Mouse (Mus musculus): ENCODE data around the gene Olfr457. TPM values are rescaled to one million over a fixed set of nuclear protein-coding genes. Genes with fewer than 3 reads are reported as not detected.

Olfr457 gene
- polyA plus RNA-seq, 1 experiment from 2014 or later = 0.07 TPM

DNA sequence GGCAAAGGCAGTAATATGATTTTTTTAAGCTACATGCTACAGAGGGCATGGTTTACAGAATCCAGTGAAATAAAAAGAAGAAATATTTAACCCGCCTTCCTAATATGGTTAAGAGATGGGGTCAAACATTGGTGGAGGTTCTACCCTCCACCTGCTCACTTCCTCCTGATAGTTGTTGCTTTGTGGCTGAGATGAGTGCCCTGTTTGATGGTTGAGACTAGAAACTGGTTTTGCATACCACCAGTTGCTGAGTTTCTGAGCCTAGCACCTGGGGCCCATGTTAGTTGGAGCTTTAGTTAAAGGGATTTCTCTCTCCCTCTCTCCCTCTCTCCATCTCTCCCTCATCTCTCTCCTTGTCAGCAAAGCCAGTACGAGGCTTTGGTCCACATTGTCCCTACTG is 28.8 kb downstream of the Olfr457 start:
- no peaks in the 10 kb centered on the region for H3K4me1 ChIP-seq (ENCODE audit: control insufficient read depth, insufficient read depth, low read length)
- no peak overlapping the region for H3K4me2 ChIP-seq (ENCODE audit: low read depth, low read length)
- H3K4me3 ChIP-seq (ENCODE audit: low read depth, low read length) = no peak overlapping the region
- no peaks in the 10 kb centered on the region for H3K27me3 ChIP-seq (ENCODE audit: control insufficient read depth, insufficient read depth, low read length)
- no peaks in the 10 kb centered on the region for H3K9me3 ChIP-seq (ENCODE audit: control insufficient read depth, low read length)
- H3K36me3 ChIP-seq (ENCODE audit: control insufficient read depth, insufficient read depth, low read length) = no peaks in the 10 kb centered on the region
- no peak for ATAC-seq (ENCODE audit: low read depth)
- WGBS = 80% methylated on average over 2 of the region's 2 CpGs
- H3K27ac ChIP-seq (ENCODE audit: low read depth, low read length) = no peak overlapping the region
- no peak overlapping the region for H3K9ac ChIP-seq (replicated peaks; ENCODE audit: low read depth, low read length)

- Histone ChIP-seq H3K4me3 (ENCODE audit: low read depth, low read length) (no peak overlapping the region), H3K9ac (replicated peaks; ENCODE audit: low read depth, low read length) (no peak overlapping the region), H3K27ac (ENCODE audit: low read depth, low read length) (no peak overlapping the region), H3K4me1 (ENCODE audit: control insufficient read depth, insufficient read depth, low read length) (no peaks in the 10 kb centered on the region), H3K27me3 (ENCODE audit: control insufficient read depth, insufficient read depth, low read length) (no peaks in the 10 kb centered on the region), H3K36me3 (ENCODE audit: control insufficient read depth, insufficient read depth, low read length) (no peaks in the 10 kb centered on the region), H3K9me3 (ENCODE audit: control insufficient read depth, low read length) (no peaks in the 10 kb centered on the region), H3K4me2 (ENCODE audit: low read depth, low read length) (no peak overlapping the region)
- no peak for ATAC-seq (ENCODE audit: low read depth)
- WGBS = 88% methylated on average over 2 of the region's 2 CpGs
These were observed 31.6 kb downstream of the Olfr457 start for GRCm38 (mm10) chr6:42444491-42444890.

- H3K27ac ChIP-seq (ENCODE audit: low read depth, low read length) = no peak overlapping the region
- no peak for ATAC-seq (ENCODE audit: low read depth)
- H3K9ac ChIP-seq (replicated peaks; ENCODE audit: low read depth, low read length) = no peak overlapping the region
- no peaks in the 10 kb centered on the region for H3K9me3 ChIP-seq (ENCODE audit: control insufficient read depth, low read length)
- H3K36me3 ChIP-seq (ENCODE audit: control insufficient read depth, insufficient read depth, low read length) = no peaks in the 10 kb centered on the region
- H3K4me3 ChIP-seq (ENCODE audit: low read depth, low read length) = no peak overlapping the region
- 81% methylated on average over 2 of the region's 2 CpGs for WGBS
- no peaks in the 10 kb centered on the region for H3K27me3 ChIP-seq (ENCODE audit: control insufficient read depth, insufficient read depth, low read length)
- H3K4me2 ChIP-seq (ENCODE audit: low read depth, low read length) = no peak overlapping the region
- H3K4me1 ChIP-seq (ENCODE audit: control insufficient read depth, insufficient read depth, low read length) = no peaks in the 10 kb centered on the region
These were observed 34.7 kb downstream of the Olfr457 start for GRCm38 (mm10) chr6:42441395-42441794.

- no peak for ATAC-seq (ENCODE audit: low read depth)
- H3K4me2 ChIP-seq (ENCODE audit: low read depth, low read length) = no peak overlapping the region
- H3K9ac ChIP-seq (replicated peaks; ENCODE audit: low read depth, low read length) = no peak overlapping the region
- no peaks in the 10 kb centered on the region for H3K36me3 ChIP-seq (ENCODE audit: control insufficient read depth, insufficient read depth, low read length)
- H3K4me3 ChIP-seq (ENCODE audit: low read depth, low read length) = no peak overlapping the region
- no peaks in the 10 kb centered on the region for H3K9me3 ChIP-seq (ENCODE audit: control insufficient read depth, low read length)
- WGBS = 74% methylated on average over 2 of the region's 2 CpGs
- H3K27ac ChIP-seq (ENCODE audit: low read depth, low read length) = no peak overlapping the region
- H3K27me3 ChIP-seq (ENCODE audit: control insufficient read depth, insufficient read depth, low read length) = no peaks in the 10 kb centered on the region
- no peaks in the 10 kb centered on the region for H3K4me1 ChIP-seq (ENCODE audit: control insufficient read depth, insufficient read depth, low read length)
These were observed 40.6 kb downstream of the Olfr457 start for GRCm38 (mm10) chr6:42435490-42435889.

GRCm38 (mm10) chr6:42434446-42434845 is 41.7 kb downstream of the Olfr457 start, which contains the start of gene Tas2r126:
Gene Tas2r126 (plus strand): TSS chr6:42434535.
- Histone ChIP-seq H3K9ac (replicated peaks; ENCODE audit: low read depth, low read length) (no peak within 1 kb of the TSS), H3K4me3 (ENCODE audit: low read depth, low read length) (no peak within 1 kb of the TSS), H3K27me3 (ENCODE audit: control insufficient read depth, insufficient read depth, low read length) (no peaks in the 10 kb centered on the region), H3K4me1 (ENCODE audit: control insufficient read depth, insufficient read depth, low read length) (no peaks in the 10 kb centered on the region), H3K27ac (ENCODE audit: low read depth, low read length) (no peak within 1 kb of the TSS), H3K4me2 (ENCODE audit: low read depth, low read length) (no peak within 1 kb of the TSS), H3K9me3 (ENCODE audit: control insufficient read depth, low read length) (no peaks in the 10 kb centered on the region), H3K36me3 (ENCODE audit: control insufficient read depth, insufficient read depth, low read length) (no peaks in the 10 kb centered on the region)
- no peak for ATAC-seq (ENCODE audit: low read depth)
- WGBS = 93% methylated on average over 6 of the region's 6 CpGs

DNA sequence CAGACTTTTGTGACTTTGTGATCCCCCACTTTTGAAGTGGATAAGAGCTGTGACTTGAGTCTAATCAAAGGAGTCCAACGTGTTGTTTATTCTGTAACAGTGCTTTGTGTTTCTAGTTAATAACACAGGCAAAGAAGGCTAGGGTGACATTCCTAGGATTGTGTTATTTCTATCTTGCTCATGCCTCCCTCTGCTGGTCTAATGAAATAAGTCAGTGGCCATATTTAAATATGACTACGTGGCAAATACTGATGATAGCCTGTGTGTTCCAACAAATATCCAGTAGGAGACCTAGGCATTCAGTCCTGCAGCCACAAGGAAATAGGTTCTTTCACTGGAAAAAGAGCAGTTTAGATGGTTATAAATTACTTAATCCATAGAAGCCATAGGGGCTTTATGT is 42.6 kb downstream of the Olfr457 start:
- no peaks in the 10 kb centered on the region for H3K27me3 ChIP-seq (ENCODE audit: control insufficient read depth, insufficient read depth, low read length)
- no peak for ATAC-seq (ENCODE audit: low read depth)
- H3K36me3 ChIP-seq (ENCODE audit: control insufficient read depth, insufficient read depth, low read length) = no peaks in the 10 kb centered on the region
- no peak overlapping the region for H3K4me2 ChIP-seq (ENCODE audit: low read depth, low read length)
- no peak overlapping the region for H3K4me3 ChIP-seq (ENCODE audit: low read depth, low read length)
- no peak overlapping the region for H3K9ac ChIP-seq (replicated peaks; ENCODE audit: low read depth, low read length)
- no peak overlapping the region for H3K27ac ChIP-seq (ENCODE audit: low read depth, low read length)
- no peaks in the 10 kb centered on the region for H3K9me3 ChIP-seq (ENCODE audit: control insufficient read depth, low read length)
- H3K4me1 ChIP-seq (ENCODE audit: control insufficient read depth, insufficient read depth, low read length) = no peaks in the 10 kb centered on the region
- 71% methylated on average over 2 of the region's 2 CpGs for WGBS

DNA sequence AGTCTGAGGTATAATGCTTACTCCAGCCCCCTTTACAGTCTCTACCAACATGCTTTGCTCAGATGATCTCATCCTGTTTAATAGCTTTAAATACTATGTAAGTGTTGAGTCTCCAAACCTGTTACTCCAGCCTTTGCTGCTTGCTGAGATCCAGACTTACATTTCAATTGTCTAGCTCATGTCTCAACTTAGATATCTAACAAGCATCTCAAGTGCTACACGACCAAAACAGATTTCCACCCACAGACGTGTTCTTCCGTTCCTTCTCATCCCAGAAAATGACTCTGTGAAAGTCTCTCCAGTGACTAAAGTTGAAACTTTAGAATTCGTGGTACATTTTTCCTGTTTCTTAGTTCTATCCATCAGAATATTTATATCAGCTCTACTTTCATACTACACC is 49.8 kb downstream of the Olfr457 start:
- Histone ChIP-seq H3K4me3 (ENCODE audit: low read depth, low read length) (no peak overlapping the region), H3K36me3 (ENCODE audit: control insufficient read depth, insufficient read depth, low read length) (no peaks in the 10 kb centered on the region), H3K27me3 (ENCODE audit: control insufficient read depth, insufficient read depth, low read length) (no peaks in the 10 kb centered on the region), H3K4me2 (ENCODE audit: low read depth, low read length) (no peak overlapping the region), H3K27ac (ENCODE audit: low read depth, low read length) (no peak overlapping the region), H3K4me1 (ENCODE audit: control insufficient read depth, insufficient read depth, low read length) (no peaks in the 10 kb centered on the region), H3K9me3 (ENCODE audit: control insufficient read depth, low read length) (no peaks in the 10 kb centered on the region), H3K9ac (replicated peaks; ENCODE audit: low read depth, low read length) (no peak overlapping the region)
- 88% methylated on average over 4 of the region's 4 CpGs for WGBS
- no peak for ATAC-seq (ENCODE audit: low read depth)

DNA sequence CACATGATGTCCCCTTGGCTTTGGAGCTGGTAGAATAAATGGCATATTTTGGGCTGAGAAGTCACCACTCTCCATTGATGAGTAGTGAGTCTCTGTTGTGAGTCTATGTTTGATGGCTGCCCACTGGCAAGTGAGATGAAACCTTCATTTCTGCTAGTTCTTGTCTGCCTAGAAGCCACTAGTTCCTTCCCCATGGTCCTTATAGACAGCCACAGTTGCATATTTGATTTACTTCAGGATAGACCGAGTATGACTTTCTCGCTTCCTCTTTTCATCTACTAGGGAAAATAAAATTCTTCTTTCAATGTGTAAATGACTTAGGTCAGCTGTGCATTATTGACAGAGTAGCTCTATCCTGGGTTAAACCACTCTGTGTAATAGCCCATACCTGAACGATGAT is 51.7 kb downstream of the Olfr457 start:
- H3K4me1 ChIP-seq (ENCODE audit: control insufficient read depth, insufficient read depth, low read length) = no peaks in the 10 kb centered on the region
- H3K27ac ChIP-seq (ENCODE audit: low read depth, low read length) = no peak overlapping the region
- no peak overlapping the region for H3K4me3 ChIP-seq (ENCODE audit: low read depth, low read length)
- WGBS = 95% methylated on average over 3 of the region's 3 CpGs
- ATAC-seq (ENCODE audit: low read depth) = no peak
- H3K4me2 ChIP-seq (ENCODE audit: low read depth, low read length) = no peak overlapping the region
- no peaks in the 10 kb centered on the region for H3K36me3 ChIP-seq (ENCODE audit: control insufficient read depth, insufficient read depth, low read length)
- H3K9me3 ChIP-seq (ENCODE audit: control insufficient read depth, low read length) = no peaks in the 10 kb centered on the region
- H3K27me3 ChIP-seq (ENCODE audit: control insufficient read depth, insufficient read depth, low read length) = no peaks in the 10 kb centered on the region
- H3K9ac ChIP-seq (replicated peaks; ENCODE audit: low read depth, low read length) = no peak overlapping the region

DNA sequence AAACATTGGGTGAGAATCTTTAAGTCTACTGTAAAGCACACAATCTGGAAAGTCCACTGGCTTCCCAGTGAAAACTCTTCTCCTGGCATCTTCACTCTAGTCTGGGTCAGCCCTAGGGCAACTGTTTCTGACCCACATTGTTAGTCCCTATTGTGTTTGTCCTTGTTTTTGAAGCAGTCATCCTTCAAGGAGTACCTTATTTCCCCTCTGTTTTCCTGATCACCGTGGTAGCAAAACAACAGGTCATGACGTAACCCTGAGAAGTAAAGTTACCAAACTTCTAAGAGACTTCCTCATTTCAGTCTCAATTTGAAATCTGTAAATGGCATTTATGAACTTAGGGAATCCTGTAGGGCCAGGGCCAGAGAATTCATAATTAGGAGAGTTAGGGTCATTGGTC is 54.7 kb downstream of the Olfr457 start:
- Histone ChIP-seq H3K4me2 (ENCODE audit: low read depth, low read length) (no peak overlapping the region), H3K9ac (replicated peaks; ENCODE audit: low read depth, low read length) (no peak overlapping the region), H3K27me3 (ENCODE audit: control insufficient read depth, insufficient read depth, low read length) (no peaks in the 10 kb centered on the region), H3K4me1 (ENCODE audit: control insufficient read depth, insufficient read depth, low read length) (no peaks in the 10 kb centered on the region), H3K36me3 (ENCODE audit: control insufficient read depth, insufficient read depth, low read length) (no peaks in the 10 kb centered on the region), H3K9me3 (ENCODE audit: control insufficient read depth, low read length) (no peaks in the 10 kb centered on the region), H3K4me3 (ENCODE audit: low read depth, low read length) (no peak overlapping the region), H3K27ac (ENCODE audit: low read depth, low read length) (no peak overlapping the region)
- WGBS = 71% methylated on average over 2 of the region's 2 CpGs
- no peak for ATAC-seq (ENCODE audit: low read depth)

GRCm38 (mm10) chr6:42419443-42419842 is 56.7 kb downstream of the Olfr457 start:
- Histone ChIP-seq H3K36me3 (ENCODE audit: control insufficient read depth, insufficient read depth, low read length) (no peaks in the 10 kb centered on the region), H3K27ac (ENCODE audit: low read depth, low read length) (no peak overlapping the region), H3K27me3 (ENCODE audit: control insufficient read depth, insufficient read depth, low read length) (no peaks in the 10 kb centered on the region), H3K9me3 (ENCODE audit: control insufficient read depth, low read length) (no peaks in the 10 kb centered on the region), H3K4me1 (ENCODE audit: control insufficient read depth, insufficient read depth, low read length) (no peaks in the 10 kb centered on the region), H3K4me3 (ENCODE audit: low read depth, low read length) (no peak overlapping the region), H3K9ac (replicated peaks; ENCODE audit: low read depth, low read length) (no peak overlapping the region), H3K4me2 (ENCODE audit: low read depth, low read length) (no peak overlapping the region)
- no peak for ATAC-seq (ENCODE audit: low read depth)
- WGBS = 89% methylated on average over 2 of the region's 2 CpGs
